Mouse (Mus musculus) intestine, postnatal 0 days (tissue): ENCODE measurements at regions not wholly inside any gene's neighbourhood (a gene's known extent, or its start where the extent isn't known, plus 50 kb on each side); places are given as distances from the start of the nearest gene placed in this dataset.
A peak's percentile ranks its signal among the peaks of the same experiment; 100 is the strongest.

Source experiments
- ATAC-seq: fragments of 200-750 bp; cut with Nextera tagmentation; 2 replicates; pipeline ENCODE4 v1.8.0; 2017; ENCODE audit warnings: mild to moderate bottlenecking, moderate TSS enrichment, moderate library complexity
- H3K27ac ChIP-seq: fragments of 300-500 bp; sonication (generic); 2 replicates; pipeline ENCODE4 v1.5.1; 2014; ENCODE audit warnings: mild to moderate bottlenecking, low read depth, low read length, moderate library complexity
- H3K27me3 ChIP-seq: fragments of 300-500 bp; sonication (generic); replicated peaks from 2 replicates; pipeline ENCODE4 v1.6.1; 2014; ENCODE audit warnings: low read length, mixed read lengths; ENCODE audit not compliant: control insufficient read depth, insufficient read depth
- H3K36me3 ChIP-seq: fragments of 300-500 bp; sonication (generic); 2 replicates; pipeline ENCODE4 v1.6.1; 2014; ENCODE audit warnings: mild to moderate bottlenecking, moderate library complexity; ENCODE audit not compliant: control insufficient read depth, insufficient read depth
- H3K4me1 ChIP-seq: fragments of 300-500 bp; sonication (generic); replicated peaks from 2 replicates; pipeline ENCODE4 v1.6.1; 2014; ENCODE audit warnings: antibody characterized with exemption, low read length, mixed read lengths; ENCODE audit not compliant: control insufficient read depth, insufficient read depth
- H3K4me2 ChIP-seq: fragments of 300-500 bp; sonication (generic); replicated peaks from 2 replicates; pipeline ENCODE4 v1.6.1; 2014; ENCODE audit warnings: low read depth, mild to moderate bottlenecking, moderate library complexity
- H3K4me3 ChIP-seq: fragments of 300-500 bp; sonication (generic); 2 replicates; pipeline ENCODE4 v1.5.1; 2014; ENCODE audit warnings: low read depth, low read length
- H3K9ac ChIP-seq: fragments of 300-500 bp; sonication (generic); 2 replicates; pipeline ENCODE4 v1.6.1; 2014; ENCODE audit warnings: mild to moderate bottlenecking, low read depth, low read length
- H3K9me3 ChIP-seq: fragments of 300-500 bp; sonication (generic); 2 replicates; pipeline ENCODE4 v1.6.1; 2016; ENCODE audit warnings: mixed run types; ENCODE audit not compliant: control insufficient read depth
- CTCF ChIP-seq: sonication (generic); IDR thresholded peaks from 2 replicates; pipeline ENCODE4 v1.5.1; 2016; ENCODE audit warnings: low read depth, mild to moderate bottlenecking, control low read depth, antibody characterized with exemption, moderate library complexity
- WGBS: fragments of 180-500 bp; shearing (Covaris S2); extraction: QIAGEN DNeasy Blood & Tissue Kit; methylation state at CpG from one replicate; pipeline ENCODE4 v1.1.7; 2014; 5-methylcytosine and 5-hydroxymethylcytosine counted together

DNA sequence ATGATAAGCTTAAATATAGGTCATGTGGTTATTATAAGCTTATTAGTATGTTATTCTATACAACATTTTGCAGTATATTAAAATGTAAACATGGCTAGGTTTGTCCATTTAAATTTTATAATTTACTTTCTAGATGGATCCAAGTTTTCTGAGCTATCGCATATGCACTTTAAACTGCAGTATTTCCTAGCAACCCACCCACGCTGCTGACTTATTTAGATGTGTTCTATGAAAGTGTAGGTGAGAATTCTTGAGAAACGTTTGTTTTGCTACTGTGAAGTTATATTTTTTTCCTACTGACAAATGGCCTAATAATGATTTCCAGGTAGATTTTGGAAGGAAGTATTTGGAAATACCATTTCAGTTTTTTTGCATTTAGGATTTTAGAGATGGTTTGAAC, 308.0 kb downstream of the Gbe1 start:
- TF ChIP-seq CTCF, result no peak
- no peaks in the 10 kb centered on the region for H3K9me3 ChIP-seq
- no peaks in the 10 kb centered on the region for H3K4me1 ChIP-seq
- no peaks in the 10 kb centered on the region for H3K27me3 ChIP-seq
- ATAC-seq, result no peak
- no peak overlapping the region for H3K4me3 ChIP-seq
- no peaks in the 10 kb centered on the region for H3K36me3 ChIP-seq
- H3K9ac ChIP-seq, result no peak overlapping the region
- no peak overlapping the region for H3K27ac ChIP-seq
- whole genome bisulfite sequencing, result 89% methylated on average over 3 of the region's 3 CpGs
- H3K4me2 ChIP-seq, result no peak overlapping the region

DNA sequence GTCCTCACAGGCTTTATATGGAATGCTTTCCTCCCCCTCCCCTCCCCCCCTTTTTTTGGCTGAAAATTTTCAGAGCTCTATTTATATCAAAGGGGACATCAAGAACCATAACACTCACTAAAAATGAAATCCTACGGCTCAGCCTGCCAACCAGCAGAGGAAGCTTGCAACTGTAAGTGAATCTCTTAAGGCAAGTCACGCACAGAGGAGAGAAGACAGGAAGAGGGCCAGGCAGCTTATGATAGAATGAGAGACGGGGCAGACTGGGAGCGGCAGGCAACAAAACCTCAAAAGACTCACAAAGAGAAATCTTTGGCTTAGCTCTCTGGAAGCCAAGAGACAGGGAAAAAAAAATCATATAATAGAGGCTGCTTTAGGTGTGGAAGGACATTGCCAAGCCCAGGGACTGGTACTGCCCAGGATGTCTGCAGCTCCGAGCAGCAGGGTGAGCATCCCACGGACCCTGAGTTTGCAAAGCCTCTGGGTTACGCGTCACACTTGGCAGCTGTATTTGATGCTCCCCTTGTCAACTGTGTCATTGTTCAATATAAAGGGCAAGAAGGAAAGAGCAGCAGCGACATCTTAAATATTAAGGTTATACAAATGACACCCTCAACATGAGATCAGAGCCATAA, 330.0 kb downstream of the Gbe1 start:
- no peaks in the 10 kb centered on the region for H3K27me3 ChIP-seq

DNA sequence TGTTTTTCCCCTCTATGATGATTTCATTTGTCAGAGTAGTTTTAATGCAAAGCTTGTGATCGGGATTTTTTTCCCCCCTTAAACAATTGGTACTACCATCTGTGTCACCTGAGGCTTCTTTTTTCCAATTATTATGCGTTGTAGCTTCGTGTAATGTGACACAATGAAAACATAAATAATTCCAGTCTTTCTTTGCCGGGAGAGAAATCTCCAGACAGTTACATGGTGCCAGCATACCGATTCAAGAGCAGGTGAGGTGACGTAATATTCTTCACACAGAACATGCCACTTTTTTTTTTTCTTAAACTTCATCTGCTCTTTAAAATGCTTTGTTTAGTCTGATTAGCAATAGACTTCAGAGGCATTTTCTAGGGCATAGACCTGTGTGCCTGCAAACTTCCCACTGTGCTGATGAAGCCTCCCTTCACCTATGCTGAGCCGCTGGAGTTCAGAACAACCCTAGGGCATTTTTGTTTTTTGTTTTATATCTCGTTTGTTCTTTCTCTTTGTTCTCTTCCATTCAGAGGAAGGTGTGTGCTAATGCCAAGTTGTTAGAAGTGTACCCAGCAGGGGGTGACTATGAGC, 331.0 kb downstream of the Gbe1 start:
- Histone ChIP-seq H3K27me3 (no peaks in the 10 kb centered on the region), H3K4me1 (no peaks in the 10 kb centered on the region), H3K36me3 (no peaks in the 10 kb centered on the region), H3K4me2 (no peak overlapping the region), H3K9me3 (no peaks in the 10 kb centered on the region), H3K27ac (no peak overlapping the region), H3K9ac (no peak overlapping the region), H3K4me3 (no peak overlapping the region)
- WGBS, result 81% methylated on average over 8 of the region's 8 CpGs
- ATAC-seq, result no peak
- no peak for TF ChIP-seq CTCF

More for the DNA sequence above, 330.0 kb downstream of the Gbe1 start:
- Histone ChIP-seq H3K4me1 (no peaks in the 10 kb centered on the region), H3K9me3 (no peaks in the 10 kb centered on the region), H3K4me2 (no peak overlapping the region), H3K36me3 (no peaks in the 10 kb centered on the region), H3K9ac (no peak overlapping the region), H3K27ac (no peak overlapping the region), H3K4me3 (no peak overlapping the region)
- ATAC-seq, result no peak
- no peak for TF ChIP-seq CTCF
- 74% methylated on average over 9 of the region's 9 CpGs for WGBS

DNA sequence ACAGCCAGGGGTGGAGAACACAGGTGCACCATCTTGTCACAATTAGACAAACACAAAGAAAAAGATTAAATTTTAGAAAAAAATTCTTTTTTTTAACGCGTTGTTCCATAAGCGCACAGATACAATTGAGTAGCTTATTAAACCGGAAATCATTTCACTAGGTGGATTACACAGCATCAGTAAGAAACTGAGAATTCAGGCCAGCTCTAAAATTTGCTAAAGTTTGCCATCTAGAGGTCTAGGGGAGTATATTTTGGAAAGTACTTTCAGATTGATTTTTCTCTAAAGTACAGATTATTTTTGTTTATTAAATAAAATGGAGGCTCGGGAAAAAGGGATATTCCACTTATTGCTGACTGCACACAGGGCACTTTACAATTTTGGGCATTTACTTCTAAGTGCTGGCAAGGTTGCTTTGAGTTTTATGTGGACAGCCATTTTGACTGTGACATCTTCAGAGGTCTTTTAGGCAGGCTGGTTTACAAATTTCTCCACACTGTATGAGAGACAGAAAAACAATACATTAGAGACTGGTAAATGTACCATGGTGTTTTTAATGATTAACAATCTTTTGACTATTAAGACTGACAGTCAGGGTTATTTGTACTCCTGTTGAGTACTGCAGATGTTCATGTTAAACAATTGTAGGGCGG, 340.8 kb downstream of the Gbe1 start:
- no peak for ATAC-seq
- H3K4me2 ChIP-seq, result no peak overlapping the region
- peak; percentile 24; the same call in 1 of the 2 replicates for TF ChIP-seq CTCF
- H3K27ac ChIP-seq, result no peak overlapping the region
- WGBS, result 63% methylated on average over 6 of the region's 6 CpGs
- H3K27me3 ChIP-seq, result no peaks in the 10 kb centered on the region
- no peak overlapping the region for H3K4me3 ChIP-seq
- H3K9ac ChIP-seq, result no peak overlapping the region
- no peaks in the 10 kb centered on the region for H3K4me1 ChIP-seq
- H3K9me3 ChIP-seq, result no peaks in the 10 kb centered on the region
- H3K36me3 ChIP-seq, result no peaks in the 10 kb centered on the region

DNA sequence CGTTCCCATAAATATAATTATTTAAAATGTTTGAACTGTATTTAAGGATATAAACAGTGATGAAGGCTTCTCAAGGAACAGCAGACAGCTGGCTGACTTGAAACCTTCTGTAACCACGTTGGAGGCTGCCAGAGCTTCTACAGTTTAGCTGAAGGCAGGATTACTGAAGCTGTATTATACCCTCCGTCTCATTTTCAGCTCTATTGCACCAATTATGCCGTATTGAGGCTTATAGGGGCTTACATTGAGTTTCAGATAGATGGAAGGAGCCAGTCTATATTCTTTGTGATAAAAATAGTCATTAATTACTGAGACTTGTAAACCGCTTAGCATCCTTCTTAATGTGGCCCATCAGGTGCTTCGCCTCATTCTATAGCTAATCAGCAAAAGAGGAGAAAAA, 376.1 kb downstream of the Gbe1 start:
- no peak for ATAC-seq
- H3K4me3 ChIP-seq, result no peak overlapping the region
- WGBS, result 69% methylated on average over 6 of the region's 6 CpGs
- no peaks in the 10 kb centered on the region for H3K27me3 ChIP-seq
- no peak for TF ChIP-seq CTCF
- H3K9me3 ChIP-seq, result no peaks in the 10 kb centered on the region
- no peak overlapping the region for H3K9ac ChIP-seq
- H3K36me3 ChIP-seq, result no peaks in the 10 kb centered on the region
- no peak overlapping the region for H3K4me2 ChIP-seq
- no peak overlapping the region for H3K27ac ChIP-seq
- no peaks in the 10 kb centered on the region for H3K4me1 ChIP-seq

DNA sequence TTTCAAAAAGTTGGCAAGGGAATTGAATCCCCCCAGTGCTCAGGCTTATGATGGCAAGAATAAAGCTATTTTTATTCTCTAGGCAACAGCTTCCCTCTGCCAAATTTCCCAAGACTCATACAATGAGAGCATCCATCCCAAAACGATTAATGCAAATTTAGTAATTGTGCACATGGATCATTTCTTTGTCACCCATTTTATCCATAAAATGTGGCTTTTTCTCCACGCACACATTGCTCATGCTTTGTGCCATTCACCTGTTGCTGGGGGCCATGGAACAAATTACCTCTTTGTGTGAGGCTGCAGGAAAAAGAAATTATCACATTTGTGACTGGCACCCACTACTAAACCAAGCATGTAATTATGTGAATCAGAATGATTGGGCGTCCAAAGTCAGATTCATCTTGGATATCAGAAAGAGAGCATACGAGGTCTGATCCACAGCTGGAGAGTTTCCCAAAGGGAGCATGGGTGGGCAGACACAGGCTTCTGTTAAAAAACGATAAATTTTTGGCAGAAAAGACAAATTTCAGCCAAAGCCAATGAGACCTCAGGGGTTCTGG, 411.1 kb downstream of the Gbe1 start:
- H3K9me3 ChIP-seq, result no peaks in the 10 kb centered on the region
- no peak overlapping the region for H3K27ac ChIP-seq
- H3K9ac ChIP-seq, result no peak overlapping the region
- 68% methylated on average over 5 of the region's 5 CpGs for WGBS
- TF ChIP-seq CTCF, result no peak
- H3K4me3 ChIP-seq, result no peak overlapping the region
- H3K36me3 ChIP-seq, result no peaks in the 10 kb centered on the region
- H3K27me3 ChIP-seq, result no peaks in the 10 kb centered on the region
- no peak overlapping the region for H3K4me2 ChIP-seq
- no peak for ATAC-seq
- H3K4me1 ChIP-seq, result no peaks in the 10 kb centered on the region
